Mouse (Mus musculus) myocyte (in vitro differentiated cells): ENCODE data around the gene Vegfb.

Experiments
- E2F4 ChIP-seq: IDR thresholded peaks from one replicate; pipeline ENCODE4 v1.6.1; 2011; ENCODE audit warnings: mild to moderate bottlenecking, control low read depth, moderate library complexity; ENCODE audit not compliant: insufficient read depth
- MAX ChIP-seq: IDR thresholded peaks from one replicate; pipeline ENCODE4 v1.6.1; 2011; ENCODE audit warnings: low read depth, mild to moderate bottlenecking, control low read depth
- MYOD1 ChIP-seq, 3 experiments: IDR thresholded peaks; one replicate each; pipeline ENCODE4 v1.6.1; 2011; ENCODE audit warnings: control low read depth in 2 of 3, low read depth in 2 of 3, mild to moderate bottlenecking in 2 of 3, moderate library complexity in 1 of 3; ENCODE audit not compliant: insufficient read length in 2 of 3, control insufficient read depth in 1 of 3
- MYOG ChIP-seq, 3 experiments: IDR thresholded peaks; one replicate each; pipeline ENCODE4 v1.6.1; 2011; ENCODE audit warnings: control low read depth in 2 of 3, low read depth in 2 of 3, mild to moderate bottlenecking in 2 of 3; ENCODE audit not compliant: insufficient read length in 2 of 3, control insufficient read depth in 1 of 3, insufficient read depth in 1 of 3
- POLR2A ChIP-seq: IDR thresholded peaks from one replicate; pipeline ENCODE4 v1.6.1; 2011; ENCODE audit warnings: low read depth, mild to moderate bottlenecking, control low read depth, moderate library complexity; ENCODE audit not compliant: insufficient read length
- POLR2AphosphoS2 ChIP-seq: IDR thresholded peaks from one replicate; pipeline ENCODE4 v1.6.1; 2011; ENCODE audit warnings: low read depth, control low read depth; ENCODE audit not compliant: insufficient read length
- REST ChIP-seq: IDR thresholded peaks from one replicate; pipeline ENCODE4 v1.6.1; 2011; ENCODE audit warnings: mild to moderate bottlenecking, control low read depth, moderate library complexity; ENCODE audit not compliant: insufficient read depth, insufficient read length
- SRF ChIP-seq: IDR thresholded peaks from one replicate; pipeline ENCODE4 v1.6.1; 2011; ENCODE audit warnings: low read depth; ENCODE audit not compliant: control insufficient read depth, insufficient read length
- TCF12 ChIP-seq: IDR thresholded peaks from one replicate; pipeline ENCODE4 v1.6.1; 2011; ENCODE audit warnings: mild to moderate bottlenecking, control low read depth; ENCODE audit not compliant: poor library complexity, insufficient read depth, severe bottlenecking
- TCF3 ChIP-seq: IDR thresholded peaks from one replicate; pipeline ENCODE4 v1.6.1; 2011; ENCODE audit warnings: low read depth, control low read depth; ENCODE audit not compliant: insufficient read length
- USF1 ChIP-seq: IDR thresholded peaks from one replicate; pipeline ENCODE4 v1.6.1; 2011; ENCODE audit warnings: low read depth, mild to moderate bottlenecking, control low read depth, moderate library complexity

DNA sequence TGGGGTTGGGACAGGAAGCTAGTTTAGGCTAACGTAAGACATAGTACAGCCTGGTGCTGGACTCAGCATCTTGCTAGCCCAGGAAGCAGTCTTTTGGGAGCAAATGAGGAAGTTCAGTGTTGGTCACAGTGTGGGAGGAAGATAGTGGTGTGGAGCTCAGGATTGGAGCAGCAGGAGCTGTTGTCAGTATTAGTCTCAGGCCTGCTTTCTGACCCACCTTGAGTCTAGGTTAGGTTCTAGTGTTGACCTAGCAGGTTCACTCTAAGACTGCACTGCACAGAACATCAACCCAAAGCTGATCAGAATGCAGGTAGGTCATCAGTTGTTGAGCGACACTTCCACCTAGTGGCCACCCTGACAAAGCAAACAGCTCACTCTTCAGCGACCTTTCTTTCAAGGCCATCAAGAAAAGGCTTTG is 32.8 kb upstream of the Vegfb start:
- TF ChIP-seq USF1: no peak
- no peak for TF ChIP-seq MYOD1 (IDR thresholded peaks at IDR 0.05; ENCODE audit: control insufficient read depth in 1 of 3, insufficient read length in 2 of 3, low read depth in 2 of 3)
- no peak for TF ChIP-seq TCF12
- no peak for TF ChIP-seq POLR2A
- no peak for TF ChIP-seq E2F4
- TF ChIP-seq MYOG (IDR thresholded peaks at IDR 0.05; ENCODE audit: control insufficient read depth in 1 of 3, insufficient read depth in 1 of 3, insufficient read length in 2 of 3, low read depth in 2 of 3): no peak
- no peak for TF ChIP-seq TCF3
- no peak for TF ChIP-seq MAX
- TF ChIP-seq POLR2AphosphoS2: no peak
- TF ChIP-seq SRF: no peak
- no peak for TF ChIP-seq REST
